16 mouse cellular contexts compared by ENCODE assay signal in genomic region chr16:22941825-22942476, GRCm38 (mm10). TPM values are rescaled to one million over a fixed set of nuclear protein-coding genes. Genes with fewer than 3 reads are reported as not detected.
"Had no signal": no experiment of that assay in that cellular context is flagged by ENCODE, and none has a peak within 500 bp of the region (broad histone marks: within the 10 kb centered on the region; RNA-seq: fewer than 3 reads in every experiment).

No protein-coding gene starts in this region.

RNA-seq across cellular contexts. Expression of gene Hrg, which starts 8.9 kb away (rescaled TPM):
- polyA plus RNA-seq: lung, embryonic 14.5 days; lung, embryonic 16.5 days; myocyte; small intestine, adult 2 months; stomach, embryonic 14.5 days; stomach, embryonic 16.5 days; testis, adult 2 months; thymus, adult 2 months; urinary bladder, adult 2 months had no signal

RNA-seq across cellular contexts. Expression of gene Fetub, which starts 23.8 kb away (rescaled TPM):
- polyA plus RNA-seq: lung, embryonic 14.5 days; lung, embryonic 16.5 days; midbrain, embryonic 10.5 days; midbrain, embryonic 12.5 days; midbrain, embryonic 14.5 days; midbrain, embryonic 16.5 days; neural tube, embryonic 11.5 days; neural tube, embryonic 13.5 days; neural tube, embryonic 15.5 days; small intestine, adult 2 months had no signal

RNA-seq across cellular contexts. Expression of gene Ahsg, which starts 50.9 kb away (rescaled TPM):
- polyA plus RNA-seq: midbrain, embryonic 10.5 days; midbrain, embryonic 12.5 days; midbrain, embryonic 14.5 days; midbrain, embryonic 16.5 days; myocyte; neural tube, embryonic 11.5 days; small intestine, adult 2 months had no signal
